Mouse (Mus musculus): ENCODE results near the gene Pus1. TPM values are rescaled to one million over a fixed set of nuclear protein-coding genes. Genes with fewer than 3 reads are reported as not detected.

The Pus1 gene
- polyA plus RNA-seq, 1 experiment, result 27.4 TPM

DNA sequence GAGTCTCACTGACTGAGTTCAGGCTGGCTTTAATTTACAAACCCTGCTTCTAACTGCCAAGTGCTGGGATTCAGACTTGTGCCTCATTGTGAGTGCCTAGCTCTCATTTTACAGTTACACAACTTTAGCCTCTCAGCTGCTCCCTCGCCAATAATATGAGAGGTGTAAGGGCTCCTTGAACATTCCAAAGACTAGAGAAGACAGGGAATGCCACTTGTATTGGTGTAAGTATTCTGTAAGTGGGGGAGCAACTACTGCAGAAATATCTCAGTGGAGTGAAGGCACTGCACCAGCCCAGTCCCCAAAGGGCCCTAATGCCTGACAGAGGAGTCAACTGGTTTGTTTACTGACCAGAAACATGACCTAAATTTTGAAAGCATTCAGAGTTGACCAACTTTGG is 52.6 kb downstream of the Pus1 start:
- H3K27me3 ChIP-seq (ENCODE audit: control insufficient read depth, insufficient read depth, low read length), result no peaks in the 10 kb centered on the region
- H3K27ac ChIP-seq (ENCODE audit: control insufficient read depth, insufficient read depth, low read length), result no peak overlapping the region
- 92% methylated on average over 1 of the region's 1 CpGs for WGBS
- H3K36me3 ChIP-seq (ENCODE audit: control insufficient read depth, insufficient read depth, low read length), result peaks cover 76% of the 10 kb centered on the region
- DNase-seq, result no peak
- no peak for TF ChIP-seq POLR2A (IDR thresholded peaks at IDR 0.05; ENCODE audit: control insufficient read depth, extremely low read depth, insufficient read depth, low read length, poor library complexity)
- TF ChIP-seq CTCF (IDR thresholded peaks at IDR 0.05; ENCODE audit: borderline replicate concordance, control insufficient read depth, extremely low read depth, insufficient read depth, low read length, poor library complexity), result no peak
- no peak overlapping the region for H3K4me3 ChIP-seq (ENCODE audit: control insufficient read depth, insufficient read depth, low read length)
- H3K4me1 ChIP-seq (replicated peaks; ENCODE audit: control insufficient read depth, insufficient read depth, low read length), result no peaks in the 10 kb centered on the region

Other genes starting within 250 kb of the Pus1 start
- gene Galnt9, start 236.3 kb downstream of the Pus1 start, polyA plus RNA-seq (2012; rRNA removed), result 0.87 and 1.3 TPM in 2 replicates
- 140 and 153 TPM in 2 replicates for gene Noc4l, start 127.2 kb downstream of the Pus1 start, polyA plus RNA-seq (2012; rRNA removed)
- gene Ddx51, start 127.2 kb downstream of the Pus1 start, polyA plus RNA-seq (2012; rRNA removed), result 33.4 and 34.6 TPM in 2 replicates
- gene Ep400, start 9.9 kb downstream of the Pus1 start, polyA plus RNA-seq (2012; rRNA removed), result 155 and 211 TPM in 2 replicates
- gene Ulk1, start 29.4 kb upstream of the Pus1 start, polyA plus RNA-seq (2012; rRNA removed), result 130 and 136 TPM in 2 replicates
- 20.6 and 23.1 TPM in 2 replicates for gene Hscb, start 59.1 kb upstream of the Pus1 start, polyA plus RNA-seq (2012; rRNA removed)
- gene Chek2, start 59.3 kb upstream of the Pus1 start, polyA plus RNA-seq (2012; rRNA removed), result 16.1 and 16.3 TPM in 2 replicates
- 4.8 and 5.8 TPM in 2 replicates for gene Ttc28, start 99.1 kb upstream of the Pus1 start, polyA plus RNA-seq (2012; rRNA removed)

Data from thymus, adult 2 months (tissue).